Mouse (Mus musculus): Measurements from ENCODE around the gene Hapln4. TPM values are rescaled to one million over a fixed set of nuclear protein-coding genes. Genes with fewer than 3 reads are reported as not detected.

Hapln4 gene
- total RNA-seq, 2 experiments from 2014 or later: not detected

DNA sequence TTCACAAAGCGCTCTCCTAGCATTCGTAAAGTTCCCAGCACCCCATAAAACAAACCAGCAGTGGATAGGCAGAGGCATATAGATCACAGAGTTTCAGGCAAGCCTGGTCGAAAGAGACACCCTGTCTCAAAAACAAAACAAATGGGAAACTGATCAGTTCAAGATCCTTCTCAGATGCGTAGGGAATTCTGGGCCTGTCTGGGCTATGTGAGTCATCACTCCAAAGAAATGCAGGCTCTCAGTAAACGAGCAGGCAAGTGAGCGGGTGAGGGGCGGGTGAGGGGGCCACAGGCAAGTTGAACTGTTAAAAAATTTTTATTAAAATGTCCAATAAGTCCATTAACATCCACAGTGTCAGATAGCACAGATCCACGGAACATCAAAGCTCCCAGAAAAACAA is 9.5 kb downstream of the Hapln4 start:
- ATAC-seq (replicated peaks; ENCODE audit: low FRiP score, poor library complexity, severe bottlenecking): no peak

DNA sequence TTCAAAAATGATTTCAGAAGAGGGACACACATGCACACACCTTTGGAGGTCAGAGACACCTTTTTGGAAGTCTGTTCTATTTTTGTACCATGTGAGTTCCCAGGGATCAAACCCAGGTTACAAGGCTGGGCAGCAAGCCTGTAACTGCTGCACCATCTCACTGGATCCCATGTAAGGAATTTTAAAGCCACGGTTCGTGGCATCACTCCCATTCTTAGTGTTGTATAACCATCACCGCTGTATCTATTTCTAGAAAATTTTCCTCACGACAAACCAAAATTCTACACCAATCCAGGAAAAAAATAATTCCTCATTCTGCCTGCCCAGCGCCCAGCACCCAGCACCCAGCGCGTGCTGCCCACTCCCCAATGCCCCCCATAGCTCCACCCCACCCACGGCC is 16.0 kb downstream of the Hapln4 start:
- ATAC-seq (replicated peaks; ENCODE audit: low FRiP score, poor library complexity, severe bottlenecking): no peak

DNA sequence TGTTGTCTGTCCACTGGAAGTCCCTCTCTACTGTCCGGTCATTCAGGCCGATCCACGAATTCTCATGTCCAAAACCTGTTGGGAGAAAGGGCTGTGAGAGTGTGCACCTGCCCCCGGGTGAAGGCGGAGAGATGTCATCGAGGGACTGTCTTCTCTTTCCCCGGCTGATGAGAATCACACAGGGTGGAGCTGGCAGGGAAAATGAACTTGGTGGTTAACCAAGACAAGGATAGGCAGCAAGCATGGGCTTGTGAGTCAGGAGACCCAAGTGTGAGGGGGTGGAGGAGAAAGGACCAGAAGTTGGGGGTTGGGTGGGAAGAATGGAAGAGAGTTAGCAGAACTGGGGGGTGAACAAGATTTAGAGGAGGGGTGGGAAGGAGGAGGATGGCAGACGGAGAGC is 17.0 kb downstream of the Hapln4 start:
- ATAC-seq (replicated peaks; ENCODE audit: low FRiP score, poor library complexity, severe bottlenecking): no peak

DNA sequence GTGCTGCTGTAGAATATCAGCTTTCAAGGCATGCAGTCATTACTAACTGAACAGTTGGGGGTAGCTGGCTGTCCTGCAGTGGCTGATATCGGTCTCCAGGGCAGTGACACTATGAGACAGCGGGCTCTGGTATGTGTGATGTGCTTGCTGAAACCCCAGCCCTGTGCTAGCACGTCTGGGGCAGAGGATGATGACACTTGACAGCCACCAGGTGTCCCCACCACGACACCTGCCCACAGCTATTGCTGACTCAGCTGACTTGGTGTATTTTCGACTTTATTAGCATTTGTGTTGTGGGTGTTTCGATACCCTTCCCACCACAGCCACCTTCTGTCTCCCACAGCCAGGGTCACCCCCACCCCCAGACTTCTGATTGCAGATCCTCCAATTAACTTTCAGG is 21.2 kb downstream of the Hapln4 start:
- peak; percentile 79 for ATAC-seq (replicated peaks; ENCODE audit: low FRiP score, poor library complexity, severe bottlenecking)

DNA sequence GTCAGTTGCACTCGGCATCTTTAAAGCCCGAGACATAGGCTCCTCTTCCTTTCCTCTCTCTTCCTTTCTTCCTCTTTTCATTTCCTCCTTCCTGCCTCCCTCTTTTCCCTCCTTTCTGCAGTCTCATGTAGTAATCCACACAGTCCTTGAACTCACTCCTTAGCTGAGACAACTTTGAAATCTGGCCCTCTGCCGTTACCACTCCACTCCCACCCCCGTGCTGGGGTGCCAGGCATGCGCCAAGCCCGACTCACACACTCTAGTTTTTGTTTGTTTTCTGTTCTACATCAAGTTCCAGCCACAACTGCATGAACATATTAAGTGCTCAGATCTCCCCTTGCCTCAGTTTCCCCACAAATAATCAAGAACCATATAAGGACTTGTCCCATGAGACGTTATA is 21.7 kb downstream of the Hapln4 start:
- ATAC-seq (replicated peaks; ENCODE audit: low FRiP score, poor library complexity, severe bottlenecking): no peak

DNA sequence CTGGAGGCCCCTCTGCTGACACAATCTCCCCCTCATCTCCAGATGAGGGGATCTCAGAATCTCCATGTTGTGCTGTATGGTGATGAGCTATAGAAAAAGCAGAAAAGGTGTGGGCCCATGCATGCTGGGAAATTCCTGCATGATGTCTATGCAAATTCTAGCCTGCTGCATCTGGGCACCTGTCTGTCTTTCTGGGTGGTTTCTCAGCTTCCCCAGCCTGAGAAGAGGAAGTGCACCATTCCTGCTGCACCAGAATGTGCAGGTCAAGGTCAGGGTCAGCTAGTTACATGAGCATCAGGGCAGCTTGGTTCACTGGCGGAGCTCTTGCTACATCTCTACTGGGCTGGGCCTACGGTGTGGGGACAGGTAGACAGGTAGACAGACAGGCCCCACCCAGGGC is 27.2 kb downstream of the Hapln4 start:
- ATAC-seq (replicated peaks; ENCODE audit: low FRiP score, poor library complexity, severe bottlenecking): no peak

DNA sequence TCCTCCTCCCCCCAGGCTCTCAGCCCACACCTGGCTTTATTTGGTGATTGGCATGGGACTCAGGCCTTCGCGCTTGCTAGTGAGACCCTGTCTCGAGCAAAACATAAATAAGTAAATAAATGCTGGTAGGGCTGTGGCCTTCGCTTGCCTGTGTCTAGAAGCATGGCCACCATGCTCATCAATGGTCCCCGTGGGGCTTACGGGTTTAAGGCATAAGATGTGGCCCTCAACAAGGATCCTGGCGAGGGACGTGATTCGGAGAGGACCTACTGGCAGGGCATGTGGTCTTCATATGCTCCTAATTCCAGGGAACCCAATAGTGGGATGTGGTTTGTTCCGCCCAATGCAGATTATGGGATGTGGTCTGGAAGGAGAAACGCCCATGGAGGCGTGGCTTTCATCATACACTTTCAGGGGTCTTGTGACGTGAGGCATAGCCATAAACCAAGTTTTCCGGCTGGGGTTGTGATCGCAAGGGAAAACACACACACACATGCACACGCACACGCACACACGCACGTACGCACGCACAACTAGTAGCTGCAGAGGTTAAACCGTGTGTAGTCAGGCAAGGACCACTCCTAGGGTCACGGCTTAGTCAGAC is 28.0 kb downstream of the Hapln4 start:
- no peak for ATAC-seq (replicated peaks; ENCODE audit: low FRiP score, poor library complexity, severe bottlenecking)

DNA sequence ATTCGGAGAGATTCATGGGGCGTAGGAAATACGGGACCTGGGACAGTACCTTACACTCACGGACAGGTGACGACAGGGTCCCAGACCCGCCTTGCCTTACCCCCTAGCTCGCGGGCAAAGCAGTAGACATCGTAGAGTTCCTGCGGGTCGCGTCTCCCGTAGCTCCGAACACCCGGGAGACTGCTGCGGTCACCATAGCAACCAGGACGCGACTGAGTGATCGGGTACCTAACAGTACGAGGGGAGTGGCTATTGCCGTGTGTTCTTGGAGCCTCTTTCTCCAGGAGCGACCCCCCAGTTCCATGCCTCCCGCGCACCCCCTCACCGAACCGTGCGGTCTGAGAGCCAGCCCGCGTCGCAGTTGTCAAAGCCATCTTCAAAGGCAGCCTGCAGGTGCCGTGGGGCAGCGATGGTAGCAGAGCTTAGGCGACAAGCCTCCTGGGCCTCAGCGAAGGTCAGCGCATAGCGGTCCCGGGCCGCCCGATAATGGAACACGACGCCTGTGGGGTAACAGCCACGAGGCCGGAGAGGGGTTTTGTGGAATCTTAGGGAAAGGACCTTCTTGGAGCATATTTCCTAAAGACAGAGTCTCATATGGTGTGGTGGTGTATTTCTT is 29.3 kb downstream of the Hapln4 start:
- no peak for ATAC-seq (replicated peaks; ENCODE audit: low FRiP score, poor library complexity, severe bottlenecking)

DNA sequence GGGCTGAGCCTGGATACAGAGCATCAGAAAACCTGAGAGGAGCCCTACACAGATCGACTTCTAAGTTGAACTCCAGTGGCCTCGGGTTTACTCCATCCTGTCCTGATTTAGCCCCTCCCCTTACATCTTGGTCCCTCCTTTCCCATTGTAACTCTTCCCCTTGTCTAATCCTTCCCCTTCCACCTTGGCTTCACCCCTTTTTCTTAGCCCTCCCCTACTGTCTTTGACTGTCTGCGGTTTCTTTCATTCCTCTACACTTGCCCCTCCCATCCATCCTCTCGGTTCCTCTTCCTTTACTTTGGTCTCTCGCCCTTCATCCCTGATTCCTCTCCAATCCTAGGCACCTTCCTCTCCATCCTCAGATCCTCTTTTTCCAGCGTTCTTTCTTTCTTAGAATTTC is 31.2 kb downstream of the Hapln4 start:
- no peak for ATAC-seq (replicated peaks; ENCODE audit: low FRiP score, poor library complexity, severe bottlenecking)

DNA sequence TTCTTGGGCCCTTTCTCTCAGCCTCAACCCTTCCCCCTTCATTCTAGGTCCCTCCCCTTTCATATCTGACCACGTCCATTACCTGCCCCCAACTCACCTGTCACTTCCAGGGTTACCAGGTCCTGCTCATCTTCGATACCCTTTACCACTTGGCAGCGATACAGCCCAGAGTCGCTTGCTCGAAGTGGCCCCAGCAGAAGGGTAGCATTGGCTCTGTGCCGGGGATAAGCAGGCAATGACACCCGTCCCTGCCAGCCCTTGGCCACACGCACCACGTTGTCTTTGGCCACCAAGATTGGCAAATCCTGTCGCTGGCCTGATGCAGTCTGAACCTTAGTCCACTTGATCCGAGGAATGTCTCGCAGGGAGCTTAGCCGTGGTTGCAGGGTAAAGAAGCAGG is 31.6 kb downstream of the Hapln4 start:
- no peak for ATAC-seq (replicated peaks; ENCODE audit: low FRiP score, poor library complexity, severe bottlenecking)

DNA sequence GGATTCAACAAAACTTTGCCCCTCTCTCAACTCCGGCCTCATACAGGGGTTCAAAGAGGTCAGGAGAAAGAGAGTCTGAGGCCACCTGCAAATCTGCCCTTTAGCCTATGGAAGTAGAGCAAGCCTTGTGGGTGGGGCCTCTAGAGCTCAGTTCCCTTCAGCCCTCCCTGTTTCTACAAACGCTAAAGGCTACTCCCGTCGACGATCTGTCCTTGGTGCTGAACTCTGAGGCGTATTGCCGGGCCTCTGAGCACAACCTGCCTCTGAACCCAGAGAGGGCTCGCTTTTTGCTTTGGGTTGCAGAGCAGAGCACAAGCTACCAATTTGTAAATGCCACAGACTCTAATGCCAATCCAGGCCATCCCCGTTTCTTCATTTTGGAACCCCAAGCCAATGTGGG is 34.4 kb downstream of the Hapln4 start:
- ATAC-seq (replicated peaks; ENCODE audit: low FRiP score, poor library complexity, severe bottlenecking): no peak

DNA sequence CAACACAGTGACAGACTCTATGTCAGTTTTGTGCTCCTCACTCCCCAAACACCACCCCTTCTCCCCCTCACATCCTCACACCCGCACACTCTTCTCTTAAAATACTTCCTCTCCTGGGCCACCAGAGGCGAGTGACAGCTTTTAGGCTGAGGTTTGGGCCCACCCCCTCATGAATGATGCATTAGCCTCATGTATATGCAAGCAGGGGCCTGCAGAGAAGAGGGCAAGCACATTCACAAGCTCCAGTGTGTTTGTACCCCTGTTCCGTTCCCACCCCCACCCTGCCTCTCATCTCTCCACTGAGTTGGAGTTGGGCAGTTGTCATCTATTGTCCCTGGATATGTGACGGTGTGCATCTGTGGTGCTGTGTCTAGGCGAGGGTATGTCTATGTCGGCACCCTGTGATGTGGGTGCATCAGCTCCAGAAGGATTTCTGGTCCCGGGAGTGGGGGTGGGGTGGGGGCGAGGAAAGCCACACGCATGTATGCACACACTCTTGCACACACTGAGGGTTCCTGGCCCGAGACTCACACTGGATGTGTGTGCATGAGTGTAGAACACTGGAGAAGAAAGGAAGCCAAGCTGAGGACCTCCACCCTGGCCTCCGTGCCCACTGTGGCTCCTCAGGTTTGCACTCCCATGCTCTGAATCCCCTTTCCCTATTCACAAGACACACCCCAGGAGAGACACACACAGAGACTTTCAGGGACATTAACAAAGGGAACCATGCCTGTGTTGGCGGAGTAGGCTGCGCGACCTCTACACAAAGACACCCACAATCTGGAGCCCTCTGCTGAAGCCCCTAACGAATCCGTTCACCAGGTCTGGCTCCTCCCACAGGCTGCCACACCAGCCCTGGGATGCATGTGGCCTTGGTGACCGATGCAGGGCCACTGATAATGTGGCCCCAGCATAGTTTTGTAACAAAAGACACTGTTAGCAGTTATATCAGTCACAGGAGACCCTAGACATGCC is 35.8 kb downstream of the Hapln4 start:
- no peak for ATAC-seq (replicated peaks; ENCODE audit: low FRiP score, poor library complexity, severe bottlenecking)

DNA sequence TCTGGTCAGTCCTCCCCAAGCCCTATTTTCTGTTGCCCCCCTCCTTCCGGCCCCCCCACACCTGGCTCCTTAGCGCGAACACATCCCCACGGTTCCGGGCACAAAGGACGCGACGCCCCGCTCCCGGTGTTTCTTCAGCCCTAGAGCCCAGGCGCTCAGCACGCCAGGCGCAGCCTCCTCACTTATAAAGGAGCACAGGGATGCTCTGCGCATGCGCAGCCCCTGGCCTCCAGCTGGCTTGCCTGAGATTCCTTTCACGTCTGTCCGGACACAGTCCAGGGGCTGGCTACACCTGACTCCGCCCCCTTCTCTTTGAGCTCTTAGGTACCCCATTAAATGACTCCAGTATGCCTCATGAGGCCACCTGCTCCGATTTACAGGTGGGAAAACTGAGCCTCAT is 37.4 kb downstream of the Hapln4 start, which contains the start of gene Ncan:
Gene Ncan (minus strand): TSS at position 207 of the 400 bp plus-strand sequence.
- ATAC-seq (replicated peaks; ENCODE audit: low FRiP score, poor library complexity, severe bottlenecking): no peak

DNA sequence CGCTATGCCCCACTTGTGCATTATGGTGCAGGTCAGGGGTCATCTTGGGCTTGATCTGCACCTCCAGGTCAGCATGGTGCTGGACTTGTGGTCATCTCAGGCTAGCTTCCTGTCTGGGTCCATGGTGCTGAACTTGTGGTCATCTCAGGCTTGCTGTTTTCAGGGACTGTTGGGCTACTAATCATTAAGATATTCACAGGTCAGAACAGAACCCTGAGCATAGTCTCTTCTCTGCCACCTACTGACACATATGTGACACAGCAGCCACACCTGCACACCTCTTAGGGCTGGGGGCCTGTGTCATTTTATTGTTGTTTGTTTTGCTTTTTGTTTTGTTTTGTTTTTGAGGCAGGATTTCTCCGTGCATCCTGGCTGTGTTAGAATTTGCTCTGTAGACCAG is 39.6 kb downstream of the Hapln4 start:
- ATAC-seq (replicated peaks; ENCODE audit: low FRiP score, poor library complexity, severe bottlenecking): 0 out of 2 replicates have a peak, but pooled peaks have one; percentile 40

DNA sequence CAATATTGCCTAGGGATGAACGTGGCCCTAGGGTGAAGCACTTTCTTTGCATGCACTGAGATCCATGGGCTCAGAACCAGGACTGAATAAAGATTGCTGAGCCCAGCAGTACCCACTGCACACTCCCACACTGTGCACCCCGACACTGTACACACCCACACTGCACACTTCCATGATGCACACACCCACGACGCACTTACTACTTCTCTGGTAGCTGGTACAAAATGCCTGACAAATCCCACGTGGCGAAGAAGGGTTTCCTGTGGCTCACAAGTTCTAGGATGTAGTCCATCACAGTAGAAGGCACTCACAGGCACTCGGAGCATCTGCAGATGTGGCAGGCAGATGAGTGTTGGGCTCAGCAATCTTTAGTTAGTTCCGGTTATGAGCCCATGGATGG is 41.7 kb downstream of the Hapln4 start:
- no peak for ATAC-seq (replicated peaks; ENCODE audit: low FRiP score, poor library complexity, severe bottlenecking)

DNA sequence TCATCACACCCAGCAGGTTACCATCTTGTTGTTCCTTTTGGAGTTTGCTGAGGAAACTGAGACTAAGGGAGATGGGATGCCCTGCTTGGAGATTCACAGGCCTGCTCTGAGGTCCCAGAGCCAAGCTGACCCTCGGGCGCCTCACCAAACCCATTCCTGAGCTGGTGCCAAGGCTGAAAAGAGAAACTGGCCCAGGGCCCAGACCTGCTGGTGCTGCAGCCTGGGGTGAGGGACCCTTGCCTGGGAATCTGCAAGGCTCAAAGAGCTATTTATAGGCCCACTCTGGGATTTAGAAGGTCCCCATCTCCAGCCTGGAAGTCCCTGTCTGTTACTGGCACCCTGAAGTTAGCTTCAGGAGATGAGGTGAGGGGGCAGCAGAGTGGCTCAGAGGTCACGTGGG is 45.2 kb downstream of the Hapln4 start:
- no peak for ATAC-seq (replicated peaks; ENCODE audit: low FRiP score, poor library complexity, severe bottlenecking)

DNA sequence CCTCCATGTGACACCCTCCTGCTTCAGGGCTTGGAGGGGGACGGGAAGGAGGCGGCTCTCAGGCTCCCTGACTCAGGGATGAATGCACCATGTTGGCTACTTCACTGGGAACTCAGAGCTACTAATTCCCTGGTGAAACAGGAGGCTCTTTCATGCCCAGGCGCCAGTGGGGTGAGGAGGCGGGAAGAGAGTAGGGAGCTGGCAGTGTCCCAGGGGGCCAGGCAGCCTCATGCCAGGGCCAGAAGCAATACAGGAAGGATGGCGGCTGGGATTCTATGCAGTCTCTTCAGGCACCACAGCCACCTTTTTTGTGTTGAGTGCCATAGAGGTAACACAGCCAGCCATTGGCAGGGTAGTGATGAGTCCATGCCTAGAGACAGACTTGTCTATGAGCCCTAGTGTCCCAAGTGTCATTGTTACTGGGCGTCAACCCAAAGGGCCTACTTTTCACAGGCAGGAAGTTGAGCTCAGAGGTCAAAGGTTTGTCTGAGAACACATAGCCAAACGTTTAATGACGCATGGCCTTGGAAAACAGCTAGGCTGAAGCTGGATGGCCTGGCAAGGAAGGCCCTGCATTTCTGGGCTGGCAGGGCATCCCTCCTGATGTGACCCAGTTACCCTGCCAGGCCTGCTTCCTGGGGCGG is 46.2 kb downstream of the Hapln4 start:
- no peak for ATAC-seq (replicated peaks; ENCODE audit: low FRiP score, poor library complexity, severe bottlenecking)

DNA sequence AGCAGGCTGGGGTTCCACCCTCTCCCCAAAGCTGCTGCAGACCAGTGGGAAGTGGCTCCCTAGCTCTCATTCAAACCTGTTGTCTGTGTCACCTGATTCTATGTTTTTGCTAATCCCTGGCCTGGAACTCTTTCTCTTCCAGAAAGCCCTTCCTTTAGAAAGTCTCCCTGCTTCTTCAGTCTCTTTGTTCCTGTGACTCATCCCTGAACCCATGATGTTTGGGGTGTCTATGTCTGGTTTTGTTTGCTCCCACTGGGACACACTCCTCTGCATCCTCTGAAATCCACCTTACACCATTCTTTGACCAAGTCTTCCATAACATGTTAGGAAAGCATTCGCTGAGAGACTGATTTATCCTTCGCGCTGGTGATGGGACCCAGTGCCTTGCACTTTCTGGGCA is 46.8 kb downstream of the Hapln4 start:
- ATAC-seq (replicated peaks; ENCODE audit: low FRiP score, poor library complexity, severe bottlenecking): no peak

DNA sequence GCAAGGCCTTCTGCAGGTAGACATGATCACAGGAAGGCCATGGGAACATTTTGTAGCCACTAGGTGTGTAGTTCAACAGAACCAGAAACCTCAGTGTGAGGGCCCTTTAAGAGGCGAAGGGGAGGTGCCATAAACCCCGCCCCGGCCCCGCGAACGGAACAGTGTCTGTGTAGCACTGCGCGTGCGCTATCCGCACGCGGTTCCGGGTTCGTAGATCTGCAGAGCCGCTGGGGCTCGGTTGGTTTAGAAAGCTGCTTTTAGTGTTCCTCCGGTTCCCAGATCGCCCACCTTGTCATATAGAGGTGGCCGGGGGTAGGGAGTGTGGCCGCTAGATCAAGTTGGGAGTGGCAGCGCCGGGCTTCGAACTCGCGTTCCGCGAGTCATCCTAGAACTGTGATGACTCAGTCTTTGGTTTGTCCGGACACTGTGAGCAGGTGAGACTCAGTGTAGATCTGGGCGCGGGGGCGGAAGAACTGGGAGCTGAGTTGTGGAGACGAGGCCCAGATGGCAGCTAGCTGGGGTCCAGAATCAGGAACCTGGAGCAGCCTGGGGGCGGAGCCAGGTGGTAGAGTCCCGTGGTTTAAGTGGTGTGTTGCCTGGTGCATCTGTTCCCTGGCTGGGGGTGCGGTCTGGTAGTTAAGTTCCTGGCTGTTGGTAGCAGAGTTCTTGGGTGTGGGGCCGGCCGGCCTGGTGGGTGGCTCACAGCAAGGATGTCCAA is 48.1 kb downstream of the Hapln4 start, which contains the start of gene Nr2c2ap:
Gene Nr2c2ap (plus strand): TSS at position 168 of the 718 bp plus-strand sequence.
- peak; percentile 85 for ATAC-seq (replicated peaks; ENCODE audit: low FRiP score, poor library complexity, severe bottlenecking)

DNA sequence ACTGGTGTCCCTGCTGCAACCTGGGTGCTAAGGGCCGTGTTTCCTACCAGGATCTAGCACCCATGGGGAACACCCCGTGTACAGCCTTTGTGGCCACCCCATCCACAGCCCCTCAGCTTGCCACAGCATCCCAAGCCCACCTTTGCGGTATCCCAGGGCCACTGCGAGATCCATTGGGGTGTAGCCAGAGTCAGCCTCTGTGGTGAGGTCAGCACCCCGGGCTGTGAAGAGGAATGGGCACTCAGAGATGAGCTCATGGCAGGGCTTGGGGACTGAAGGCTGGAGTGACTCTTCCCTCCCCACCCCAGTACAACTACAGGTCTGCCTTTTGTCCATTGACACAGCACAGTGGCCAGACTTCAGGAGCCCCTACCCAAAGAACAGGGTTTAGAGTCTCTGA is 50.8 kb downstream of the Hapln4 start:
- no peak for ATAC-seq (replicated peaks; ENCODE audit: low FRiP score, poor library complexity, severe bottlenecking)
